29 mouse cellular contexts compared by ENCODE assay signal in genomic region chr5:24916511-24916910, GRCm38 (mm10).
DNase-seq lines count a peak whose midpoint lies in the region; ATAC-seq and TF ChIP-seq lines count a peak whose summit lies in the region.
"Had no signal": no experiment of that assay in that cellular context is flagged by ENCODE, and none has a peak within 500 bp of the region (broad histone marks: within the 10 kb centered on the region; RNA-seq: fewer than 3 reads in every experiment).

No protein-coding gene starts in this region.

- H3K27me3 ChIP-seq in stomach, postnatal 0 days (ENCODE audit: control insufficient read depth, insufficient read depth, low read length) = no peaks in the 10 kb centered on the region
- H3K27me3 ChIP-seq: embryonic facial prominence, embryonic 15.5 days; forebrain, embryonic 13.5 days; hindbrain, embryonic 13.5 days; limb, embryonic 15.5 days; liver, embryonic 13.5 days; Patski had no signal

- H3K4me3 ChIP-seq in stomach, postnatal 0 days (ENCODE audit: low read depth, low read length) = no peak overlapping the region
- H3K4me3 ChIP-seq: embryonic facial prominence, embryonic 10.5 days; embryonic facial prominence, embryonic 15.5 days; forebrain, embryonic 13.5 days; hindbrain, embryonic 13.5 days; limb, embryonic 10.5 days; limb, embryonic 15.5 days; liver, embryonic 13.5 days had no signal

- no peaks in the 10 kb centered on the region for H3K36me3 ChIP-seq in stomach, postnatal 0 days (ENCODE audit: control insufficient read depth, insufficient read depth, low read length)
- H3K36me3 ChIP-seq: embryonic facial prominence, embryonic 10.5 days; embryonic facial prominence, embryonic 15.5 days; G1E; hindbrain, embryonic 13.5 days; limb, embryonic 10.5 days; limb, embryonic 15.5 days; liver, embryonic 13.5 days had no signal

- H3K4me2 ChIP-seq in stomach, postnatal 0 days (replicated peaks; ENCODE audit: low read depth) = no peak overlapping the region
- H3K4me2 ChIP-seq: embryonic facial prominence, embryonic 15.5 days; forebrain, embryonic 13.5 days; heart, embryonic 11.5 days; hindbrain, embryonic 13.5 days; limb, embryonic 15.5 days; liver, embryonic 13.5 days had no signal

- no peak for TF ChIP-seq EP300 in stomach, postnatal 0 days (optimal IDR thresholded peaks at IDR 0.05)

- no peak for DNase-seq in cerebellum, postnatal 4 days (ENCODE audit: low spot score in 2 of 2)
- peak; percentile 68 for DNase-seq in cerebellum, adult 11-12 months
- peak; percentile 71 for DNase-seq in cerebellum, adult 9-11 months
- DNase-seq in stomach, postnatal 0 days (ENCODE audit: low spot score) = no peak
- DNase-seq in heart, adult 8-10 months (ENCODE audit: low spot score) = no peak
- DNase-seq in MN1 (ENCODE audit: low spot score) = no peak
- DNase-seq: adrenal gland, postnatal 10 days; gastrocnemius, postnatal 25 days; heart, adult 11 months; heart, postnatal 4 days; kidney, adult 8-10 months; kidney, postnatal 4 days; liver, embryonic 13.5 days; lung, adult 18-20 months; midbrain, embryonic 14.5 days had no signal

- H3K9ac ChIP-seq in stomach, postnatal 0 days (ENCODE audit: low read length) = no peak overlapping the region
- H3K9ac ChIP-seq: embryonic facial prominence, embryonic 15.5 days; forebrain, embryonic 13.5 days; hindbrain, embryonic 13.5 days; limb, embryonic 15.5 days; liver, embryonic 13.5 days had no signal

- H3K4me1 ChIP-seq in stomach, postnatal 0 days (replicated peaks; ENCODE audit: control insufficient read depth, insufficient read depth) = no peaks in the 10 kb centered on the region
- H3K4me1 ChIP-seq: embryonic facial prominence, embryonic 15.5 days; hindbrain, embryonic 13.5 days; limb, embryonic 15.5 days had no signal

- H3K27ac ChIP-seq in stomach, postnatal 0 days (replicated peaks) = no peak overlapping the region
- H3K27ac ChIP-seq: embryonic facial prominence, embryonic 10.5 days; embryonic facial prominence, embryonic 15.5 days; forebrain, embryonic 13.5 days; hindbrain, embryonic 13.5 days; kidney, postnatal 0 days; limb, embryonic 10.5 days; limb, embryonic 15.5 days; liver, embryonic 13.5 days; macrophage had no signal

- no peaks in the 10 kb centered on the region for H3K9me3 ChIP-seq in stomach, postnatal 0 days (ENCODE audit: control insufficient read depth, low read length)
- H3K9me3 ChIP-seq: embryonic facial prominence, embryonic 10.5 days; embryonic facial prominence, embryonic 15.5 days; forebrain, embryonic 13.5 days; G1E; hindbrain, embryonic 13.5 days; limb, embryonic 10.5 days; limb, embryonic 15.5 days; liver, embryonic 13.5 days had no signal

- TF ChIP-seq CTCF in stomach, postnatal 0 days (IDR thresholded peaks at IDR 0.05; ENCODE audit: low read depth) = 0 out of 2 replicates have a peak, but pooled peaks have one; percentile 23

- peak; percentile 67; the same call in 1 of the 2 replicates for ATAC-seq in cerebellum, adult (ENCODE audit: insufficient number of reproducible peaks, low FRiP score, low TSS enrichment)
- no peak for ATAC-seq in stomach, postnatal 0 days (ENCODE audit: low FRiP score, low TSS enrichment)
- ATAC-seq: forebrain, embryonic 13.5 days; intestine, embryonic 16.5 days; lung, postnatal 0 days; Patski had no signal

- 56% methylated on average over 4 of the region's 4 CpGs for WGBS in stomach, postnatal 0 days

Comparison
In these comparisons a context has a peak if more than half of its experiments do, and no peak if none do; other contexts are left out.
1. DNase-seq: peak in cerebellum, adult 11-12 months (single experiment) and cerebellum, adult 9-11 months (single experiment); none in cerebellum, postnatal 4 days (0 of 2), stomach, postnatal 0 days (single experiment), heart, adult 8-10 months (single experiment) and MN1 (single experiment).